Mouse (Mus musculus): ENCODE measurements around the gene Rfx3.

- TF ChIP-seq MAZ (IDR thresholded peaks at IDR 0.05; ENCODE audit: low read depth, low read length) (no peak), TCF12 (IDR thresholded peaks at IDR 0.05; ENCODE audit: low read depth, low read length) (no peak), RAD21 (IDR thresholded peaks at IDR 0.05; ENCODE audit: low read depth, low read length) (no peak), POLR2A (IDR thresholded peaks at IDR 0.05; ENCODE audit: low read depth, low read length) (no peak), TBP (conservative IDR thresholded peaks at IDR 0.05; ENCODE audit: low read depth, low read length) (no peak), CTCF (conservative IDR thresholded peaks at IDR 0.05 in 1 of 2, IDR thresholded peaks at IDR 0.05 in 1 of 2; ENCODE audit: low read depth in 2 of 2, low read length in 2 of 2) (no peak), MAX (IDR thresholded peaks at IDR 0.05; ENCODE audit: low read length) (no peak), ZNF384 (IDR thresholded peaks at IDR 0.05; ENCODE audit: low read depth, low read length) (no peak), JUN (IDR thresholded peaks at IDR 0.05; ENCODE audit: insufficient read depth, low read depth, low read length) (no peak)
Measured at GRCm38 (mm10) chr19:27768444-27768843, 242.5 kb downstream of the Rfx3 start.

Data from CH12.LX (cell line).